Mouse (Mus musculus) ES-E14 (cell line): Measurements from ENCODE around the gene Kcnh1. TPM values are rescaled to one million over a fixed set of nuclear protein-coding genes. Genes with fewer than 3 reads are reported as not detected.

Source experiments
- DNase-seq: peaks from one replicate; pipeline ENCODE4 v3.0.0-alpha.2; 2013; ENCODE audit warnings: low read depth, low spot score
- H3K27ac ChIP-seq: 2 replicates; pipeline ENCODE4 v1.5.1; 2012; ENCODE audit warnings: low read depth, mild to moderate bottlenecking, low read length, moderate library complexity, mixed read lengths; ENCODE audit not compliant: poor library complexity, insufficient read depth, severe bottlenecking
- H3K36me3 ChIP-seq: 2 replicates; pipeline ENCODE4 v1.6.1; 2012; ENCODE audit warnings: mild to moderate bottlenecking, low read length, moderate library complexity, mixed read lengths; ENCODE audit not compliant: control insufficient read depth, poor library complexity, insufficient read depth, severe bottlenecking
- H3K4me1 ChIP-seq, 2 experiments: fragments of 150-350 bp in 1 of 2; sonication (generic) in 1 of 2; 2 replicates each; pipeline ENCODE4 v1.6.1; 2012; ENCODE audit warnings: low read length in 2 of 2, mild to moderate bottlenecking in 1 of 2, mixed read lengths in 1 of 2; ENCODE audit not compliant: control insufficient read depth in 2 of 2, insufficient read depth in 2 of 2, poor library complexity in 1 of 2
- H3K4me3 ChIP-seq, 2 experiments: fragments of 150-350 bp in 1 of 2; sonication (generic) in 1 of 2; 2 replicates each; pipeline ENCODE4 v1.5.1; 2012; ENCODE audit warnings: low read length in 2 of 2, low read depth in 1 of 2, mild to moderate bottlenecking in 1 of 2, mixed read lengths in 1 of 2; ENCODE audit not compliant: insufficient read depth in 1 of 2, poor library complexity in 1 of 2, severe bottlenecking in 1 of 2
- H3K9ac ChIP-seq: 2 replicates; pipeline ENCODE4 v1.6.1; 2012; ENCODE audit warnings: low read depth, mild to moderate bottlenecking, low read length, mixed read lengths; ENCODE audit not compliant: poor library complexity, insufficient read depth, severe bottlenecking
- H3K9me3 ChIP-seq: fragments of 150-350 bp; sonication (generic); 2 replicates; pipeline ENCODE4 v1.6.1; 2012; ENCODE audit warnings: low read depth, mild to moderate bottlenecking, low read length; ENCODE audit not compliant: control insufficient read depth, insufficient read depth
- CHD2 ChIP-seq: IDR thresholded peaks from 2 replicates; pipeline ENCODE4 v1.6.1; 2014; ENCODE audit warnings: mild to moderate bottlenecking, low read depth, low read length, inconsistent platforms
- HCFC1 ChIP-seq: IDR thresholded peaks from 2 replicates; pipeline ENCODE4 v1.6.1; 2012; ENCODE audit warnings: low read length, inconsistent platforms, borderline replicate concordance; ENCODE audit not compliant: insufficient read depth
- MAFK ChIP-seq: IDR thresholded peaks from 2 replicates; pipeline ENCODE4 v1.6.1; 2014; ENCODE audit warnings: mild to moderate bottlenecking, low read depth, low read length, inconsistent platforms; ENCODE audit not compliant: insufficient read depth
- ZC3H11A ChIP-seq: IDR thresholded peaks from 2 replicates; pipeline ENCODE4 v1.6.1; 2012; ENCODE audit warnings: low read depth, mild to moderate bottlenecking, inconsistent platforms, low read length, borderline replicate concordance
- ZNF384 ChIP-seq: IDR thresholded peaks from 2 replicates; pipeline ENCODE4 v1.6.1; 2012; ENCODE audit warnings: low read depth, low read length, inconsistent platforms
- in situ Hi-C, 2 experiments: fragments of 600-800 bp; cut with MboI; formaldehyde crosslinking; loops; one replicate each; pipeline ENCODE4 v1.15.1; 2025; ENCODE audit warnings: low sequenced_read_pairs in 2 of 2, inconsistent platforms in 1 of 2; ENCODE audit not compliant: unreplicated experiment in 2 of 2
- total RNA-seq: library from RNA; depleted of rRNA; stranded (reverse); fragments of 300-350 nt; gene quantifications from 2 replicates; pipeline ENCODE4 v1.2.3, GENCODE M21; 2012; rRNA removed

The Kcnh1 gene
- total RNA-seq, 1 experiment: 0.71 TPM

DNA sequence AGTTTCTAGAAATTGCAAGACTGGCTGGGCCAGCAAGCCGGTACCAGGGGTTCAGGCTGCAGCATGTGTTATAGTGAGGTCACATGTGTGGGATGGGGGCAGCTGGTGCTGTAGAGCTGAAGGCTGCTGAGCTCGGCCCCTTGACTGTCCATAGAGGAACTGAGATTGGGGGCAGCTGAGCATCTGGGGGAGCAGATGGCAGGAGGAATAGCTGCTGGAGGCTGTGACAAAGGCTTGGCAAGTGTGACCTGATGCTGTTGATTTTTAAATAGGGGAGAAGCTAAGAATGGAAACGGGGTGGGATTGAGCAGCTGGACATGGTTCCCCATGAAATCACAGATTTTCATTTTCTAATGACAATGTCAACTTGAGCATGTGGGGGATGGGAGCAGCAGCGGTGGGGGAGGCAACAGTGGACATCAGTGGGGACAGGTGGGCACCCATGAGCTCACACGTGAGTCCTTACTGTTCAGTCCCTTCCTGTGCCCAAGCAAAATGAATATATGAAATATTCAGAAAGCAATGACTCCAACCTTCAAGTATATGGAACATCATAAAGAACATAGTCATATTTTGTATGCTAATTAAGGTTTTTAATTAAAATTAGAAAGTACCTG is 367.5 kb downstream of the Kcnh1 start:
- H3K4me3 ChIP-seq: no peak overlapping the region
- H3K9me3 ChIP-seq: no peaks in the 10 kb centered on the region
- H3K9ac ChIP-seq: no peak overlapping the region
- H3K4me1 ChIP-seq: no peaks in the 10 kb centered on the region
- no peaks in the 10 kb centered on the region for H3K36me3 ChIP-seq
- TF ChIP-seq ZC3H11A: no peak
- TF ChIP-seq ZNF384: no peak
- TF ChIP-seq MAFK: no peak
- no peak for TF ChIP-seq CHD2
- no peak for TF ChIP-seq HCFC1
- in situ Hi-C loops: no loop called here
- DNase-seq: no peak
- no peak overlapping the region for H3K27ac ChIP-seq

GRCm38 (mm10) chr1:192559341-192559740 is 368.8 kb downstream of the Kcnh1 start:
- Histone ChIP-seq H3K4me3 (no peak overlapping the region), H3K9ac (no peak overlapping the region), H3K9me3 (no peaks in the 10 kb centered on the region), H3K27ac (no peak overlapping the region), H3K36me3 (no peaks in the 10 kb centered on the region), H3K4me1 (no peaks in the 10 kb centered on the region)
- in situ Hi-C loops: no loop called here
- no peak for DNase-seq
- TF ChIP-seq HCFC1 (no peak), CHD2 (no peak), MAFK (no peak), ZNF384 (no peak), ZC3H11A (no peak)

Other genes with a start within 250 kb of the Kcnh1 start
- 0.13 TPM in 1 of 2 replicates, not detected in the other for gene Rd3, start 213.4 kb upstream of the Kcnh1 start, total RNA-seq
- 1.7 and 2.1 TPM in 2 replicates for gene Traf5, start 98.2 kb upstream of the Kcnh1 start, total RNA-seq
- gene Rcor3, start 52.7 kb upstream of the Kcnh1 start, total RNA-seq: 3.7 and 4.1 TPM in 2 replicates